Mouse (Mus musculus): ENCODE measurements around the gene Zbtb8a.

- no peak for TF ChIP-seq CTCF (IDR thresholded peaks at IDR 0.05; ENCODE audit: low read depth, low read length)
- TF ChIP-seq EP300 (IDR thresholded peaks at IDR 0.05; ENCODE audit: insufficient read depth, low read depth, low read length), result no peak
- TF ChIP-seq POLR2A (IDR thresholded peaks at IDR 0.05; ENCODE audit: insufficient read depth, low read length), result no peak
These were observed 23.7 kb downstream of the Zbtb8a start for GRCm38 (mm10) chr4:129354236-129354635.
